Mouse (Mus musculus): ENCODE measurements around the gene Hs1bp3. TPM values are rescaled to one million over a fixed set of nuclear protein-coding genes. Genes with fewer than 3 reads are reported as not detected.

Gene Hs1bp3
- 2.1 and 2.9 TPM in 2 replicates for total RNA-seq (2015; ENCODE audit: low replicate concordance)
- 0.39 and 0.61 TPM in 2 replicates for total RNA-seq (2017; ENCODE audit: low replicate concordance)

GRCm38 (mm10) chr12:8313270-8313771 is at the start of gene Hs1bp3:
Hs1bp3 (plus strand) TSS chr12:8313432.
- peak; percentile 84 for ATAC-seq (replicated peaks; ENCODE audit: low FRiP score, poor library complexity, severe bottlenecking)

- no peak for ATAC-seq (replicated peaks; ENCODE audit: low FRiP score, poor library complexity, severe bottlenecking)
These were observed 46.9 kb upstream of the Hs1bp3 start for GRCm38 (mm10) chr12:8266311-8266710.

- no peak for ATAC-seq (replicated peaks; ENCODE audit: low FRiP score, poor library complexity, severe bottlenecking)
These were observed 43.6 kb upstream of the Hs1bp3 start for GRCm38 (mm10) chr12:8269627-8270026.

- no peak for ATAC-seq (replicated peaks; ENCODE audit: low FRiP score, poor library complexity, severe bottlenecking)
These were observed 41.8 kb upstream of the Hs1bp3 start for GRCm38 (mm10) chr12:8271405-8271804.

- ATAC-seq (replicated peaks; ENCODE audit: low FRiP score, poor library complexity, severe bottlenecking), result no peak
These were observed 39.6 kb upstream of the Hs1bp3 start for GRCm38 (mm10) chr12:8273471-8274171.

GRCm38 (mm10) chr12:8275424-8275823 is 37.8 kb upstream of the Hs1bp3 start:
- ATAC-seq (replicated peaks; ENCODE audit: low FRiP score, poor library complexity, severe bottlenecking), result no peak

GRCm38 (mm10) chr12:8281225-8282017 is 31.8 kb upstream of the Hs1bp3 start:
- no peak for ATAC-seq (replicated peaks; ENCODE audit: low FRiP score, poor library complexity, severe bottlenecking)

- no peak for ATAC-seq (replicated peaks; ENCODE audit: low FRiP score, poor library complexity, severe bottlenecking)
These were observed 25.3 kb upstream of the Hs1bp3 start for GRCm38 (mm10) chr12:8287970-8288369.

- no peak for ATAC-seq (replicated peaks; ENCODE audit: low FRiP score, poor library complexity, severe bottlenecking)
These were observed 24.1 kb upstream of the Hs1bp3 start for GRCm38 (mm10) chr12:8289099-8289498.

- ATAC-seq (replicated peaks; ENCODE audit: low FRiP score, poor library complexity, severe bottlenecking), result no peak
These were observed 23.7 kb upstream of the Hs1bp3 start for GRCm38 (mm10) chr12:8289499-8289898.

- no peak for ATAC-seq (replicated peaks; ENCODE audit: low FRiP score, poor library complexity, severe bottlenecking)
These were observed 21.9 kb upstream of the Hs1bp3 start for GRCm38 (mm10) chr12:8291157-8291853.

GRCm38 (mm10) chr12:8295307-8295913 is 17.8 kb upstream of the Hs1bp3 start:
- ATAC-seq (replicated peaks; ENCODE audit: low FRiP score, poor library complexity, severe bottlenecking), result no peak

GRCm38 (mm10) chr12:8296154-8296553 is 17.1 kb upstream of the Hs1bp3 start:
- no peak for ATAC-seq (replicated peaks; ENCODE audit: low FRiP score, poor library complexity, severe bottlenecking)

GRCm38 (mm10) chr12:8297586-8298214 is 15.5 kb upstream of the Hs1bp3 start:
- no peak for ATAC-seq (replicated peaks; ENCODE audit: low FRiP score, poor library complexity, severe bottlenecking)

GRCm38 (mm10) chr12:8298361-8299142 is 14.7 kb upstream of the Hs1bp3 start:
- ATAC-seq (replicated peaks; ENCODE audit: low FRiP score, poor library complexity, severe bottlenecking), result no peak

- ATAC-seq (replicated peaks; ENCODE audit: low FRiP score, poor library complexity, severe bottlenecking), result no peak
These were observed 13.8 kb upstream of the Hs1bp3 start for GRCm38 (mm10) chr12:8299143-8300110.

GRCm38 (mm10) chr12:8300111-8300480 is 13.1 kb upstream of the Hs1bp3 start:
- no peak for ATAC-seq (replicated peaks; ENCODE audit: low FRiP score, poor library complexity, severe bottlenecking)

GRCm38 (mm10) chr12:8300521-8300920 is 12.7 kb upstream of the Hs1bp3 start:
- ATAC-seq (replicated peaks; ENCODE audit: low FRiP score, poor library complexity, severe bottlenecking), result no peak
